Mouse (Mus musculus) spleen, adult 18-20 months (tissue): ENCODE measurements at regions not wholly inside any gene's neighbourhood (a gene's known extent, or its start where the extent isn't known, plus 50 kb on each side); places are given as distances from the start of the nearest gene placed in this dataset.
A peak's percentile ranks its signal among the peaks of the same experiment; 100 is the strongest.

ENCODE experiments used
- DNase-seq, 2 experiments: peaks; one replicate each; pipeline ENCODE4 v3.0.0; 2022; ENCODE audit warnings: mixed read lengths in 2 of 2

DNA sequence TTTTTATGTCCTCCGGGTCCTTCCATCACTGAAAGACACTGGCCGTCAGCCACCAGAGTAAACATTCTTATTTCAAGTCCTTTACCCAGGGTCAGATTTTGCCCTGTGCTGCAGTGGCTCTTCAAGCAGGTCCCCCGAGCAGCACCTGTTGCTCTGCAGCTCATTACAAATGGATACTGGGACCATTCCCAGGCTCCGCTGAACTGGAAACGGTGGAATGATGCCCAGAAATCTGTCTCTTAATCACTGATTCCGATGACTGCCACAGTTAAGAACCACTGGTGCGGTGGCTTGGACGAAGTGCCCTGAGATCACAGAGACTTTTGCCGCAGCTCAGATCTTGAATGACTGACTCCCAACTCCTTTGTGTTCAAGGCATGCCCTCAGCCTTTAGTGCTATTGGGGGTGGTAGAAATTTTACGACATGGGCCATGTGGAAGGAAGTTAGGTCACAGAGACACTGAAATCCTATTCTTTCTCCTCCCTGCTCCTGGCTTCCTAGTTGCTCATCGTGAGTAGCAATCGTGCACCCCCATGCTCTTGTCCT, 179.6 kb upstream of the Prickle1 start:
- DNase-seq, result no peak

DNA sequence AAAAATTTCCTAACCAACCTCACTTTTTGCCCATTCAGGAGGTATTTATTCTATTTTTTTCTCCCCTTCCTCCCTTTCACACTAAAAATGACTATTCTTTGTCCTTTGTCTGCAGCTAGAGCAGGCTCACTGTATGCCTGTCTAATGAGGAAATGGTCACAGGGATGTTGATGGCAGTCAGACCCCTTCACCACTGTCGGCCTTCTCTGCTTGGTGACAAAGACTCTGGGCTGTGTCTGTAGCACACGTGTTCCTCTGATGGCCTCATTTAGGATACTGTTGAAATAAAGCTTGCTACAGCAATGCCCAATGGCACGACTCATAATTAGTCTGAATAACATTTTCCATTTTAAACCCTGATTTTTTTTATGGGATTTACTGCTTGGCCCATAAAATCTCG, 178.6 kb upstream of the Prickle1 start:
- DNase-seq, result no peak

DNA sequence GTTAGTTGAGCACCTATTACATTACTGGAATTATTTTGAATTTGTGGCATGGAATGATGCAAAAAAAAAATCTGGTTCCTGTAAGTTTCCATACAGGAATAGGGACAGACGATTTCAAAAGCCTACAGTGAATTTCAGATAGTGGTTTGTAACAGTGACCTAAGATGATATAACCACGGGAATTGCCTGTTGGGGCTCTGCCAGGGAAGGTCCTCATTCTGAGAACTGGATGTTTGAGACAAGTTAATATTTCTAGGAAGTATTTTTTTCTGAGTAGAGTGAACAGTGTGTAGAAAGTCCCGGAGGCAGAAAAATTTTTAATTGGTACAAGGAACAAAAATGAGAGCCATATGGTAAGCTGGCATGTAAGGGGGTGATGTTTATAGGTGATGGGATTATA, 171.3 kb upstream of the Prickle1 start:
- DNase-seq, result no peak

DNA sequence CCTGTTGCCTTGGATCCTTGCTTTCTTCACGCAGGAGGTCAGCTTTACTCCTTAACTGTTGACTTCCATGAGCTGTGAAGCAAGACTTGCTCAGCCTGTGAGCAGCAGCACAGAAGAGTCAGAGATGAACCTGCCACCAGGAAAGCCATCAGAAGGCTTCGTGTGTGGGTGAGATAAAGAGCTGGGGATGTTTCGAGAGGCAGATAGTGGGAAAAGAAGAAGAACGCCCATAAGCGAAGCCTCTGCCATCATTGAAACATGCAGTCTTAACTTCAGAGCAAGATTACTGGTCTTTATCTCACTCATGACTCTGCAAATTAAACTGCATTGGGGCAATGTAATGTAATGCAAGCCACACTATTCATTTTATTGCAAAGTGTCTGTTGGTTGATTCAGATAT, 167.4 kb upstream of the Prickle1 start:
- no peak for DNase-seq

DNA sequence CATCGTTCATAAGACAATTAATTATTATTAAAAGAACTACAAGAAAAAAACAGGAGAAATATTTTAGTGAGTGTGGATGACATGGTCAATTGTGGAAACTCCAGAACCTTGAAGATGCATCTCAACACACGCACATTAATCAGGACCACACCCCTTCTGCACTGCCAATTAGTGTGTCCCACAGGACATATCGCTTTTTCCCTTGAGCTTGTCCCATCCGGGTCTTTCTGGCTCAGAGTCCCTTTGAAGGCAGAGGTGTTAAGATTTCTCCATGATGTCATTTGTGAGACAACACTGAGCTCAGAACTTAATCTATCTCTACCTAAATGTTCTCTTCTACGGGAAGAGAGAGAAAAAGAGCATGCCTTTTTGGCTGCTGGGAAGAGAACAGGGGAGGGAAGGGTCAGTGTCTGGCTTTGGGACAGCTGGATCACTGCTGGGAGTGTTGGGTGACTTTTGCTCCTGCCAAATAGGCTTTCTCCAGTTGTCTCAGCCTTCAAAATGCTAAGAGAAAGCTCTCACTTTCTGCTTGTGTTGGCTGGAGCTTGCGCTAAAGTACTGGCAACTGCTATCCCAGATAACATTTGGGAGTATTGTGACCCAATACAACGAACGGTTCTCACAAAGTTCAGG, 162.6 kb upstream of the Prickle1 start:
- no peak for DNase-seq

DNA sequence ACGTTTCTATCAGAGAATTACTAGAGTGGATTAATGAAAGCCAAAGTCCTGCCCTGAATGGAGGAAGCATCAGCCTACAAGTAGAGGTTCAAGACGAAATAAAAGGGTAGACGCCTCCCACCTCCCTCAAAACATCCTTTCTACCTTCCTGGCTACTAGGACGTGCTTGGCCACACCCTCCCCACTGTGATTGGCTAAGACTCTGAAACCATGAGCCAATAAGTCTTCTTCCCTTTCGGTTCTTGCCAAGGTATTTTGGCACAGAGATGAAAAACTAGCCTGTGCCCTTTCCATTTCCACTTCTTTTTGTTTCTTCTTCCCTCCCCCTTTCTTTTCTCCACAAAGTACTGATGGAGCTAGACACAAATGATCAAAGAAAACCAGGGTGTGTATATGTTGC, 160.3 kb upstream of the Prickle1 start:
- DNase-seq, result no peak

DNA sequence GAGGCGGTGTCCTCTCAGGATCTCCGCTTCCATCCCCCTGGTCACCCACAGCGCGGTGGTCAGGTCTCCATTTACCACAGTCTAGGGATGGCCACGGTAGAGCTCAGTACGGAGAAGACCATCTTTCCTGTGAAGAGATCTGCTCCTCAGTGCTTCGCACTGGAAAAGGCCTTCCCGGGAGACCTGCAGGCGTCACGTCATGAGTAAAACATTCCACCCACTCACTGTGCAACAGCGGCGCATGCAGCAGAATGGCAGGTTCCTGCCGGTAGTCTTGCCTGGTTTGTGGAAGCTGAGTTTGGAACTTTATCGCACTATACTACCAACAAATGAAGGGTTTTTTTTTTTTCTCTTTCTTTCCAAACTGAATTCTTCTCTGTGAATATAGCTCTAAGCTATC, 156.1 kb upstream of the Prickle1 start:
- no peak for DNase-seq

DNA sequence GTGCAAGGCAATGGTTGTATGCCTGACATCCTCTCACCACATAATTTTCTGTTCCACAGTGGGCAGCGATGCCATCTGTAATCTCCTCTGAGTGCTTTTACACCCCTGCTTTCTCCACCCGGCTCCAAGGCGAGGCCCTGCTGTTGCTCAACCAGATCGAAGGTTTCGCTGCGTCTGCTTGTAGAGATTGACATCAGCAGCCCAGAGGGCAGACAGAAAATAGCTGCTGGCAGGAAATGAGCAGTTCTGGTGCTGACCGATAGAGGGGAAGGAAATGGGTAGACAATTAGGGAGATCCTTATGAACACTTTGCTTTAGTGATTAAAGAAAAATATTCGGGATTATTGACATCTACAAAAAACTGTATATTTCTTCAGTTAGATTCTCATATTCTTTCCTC, 155.3 kb upstream of the Prickle1 start:
- no peak for DNase-seq

DNA sequence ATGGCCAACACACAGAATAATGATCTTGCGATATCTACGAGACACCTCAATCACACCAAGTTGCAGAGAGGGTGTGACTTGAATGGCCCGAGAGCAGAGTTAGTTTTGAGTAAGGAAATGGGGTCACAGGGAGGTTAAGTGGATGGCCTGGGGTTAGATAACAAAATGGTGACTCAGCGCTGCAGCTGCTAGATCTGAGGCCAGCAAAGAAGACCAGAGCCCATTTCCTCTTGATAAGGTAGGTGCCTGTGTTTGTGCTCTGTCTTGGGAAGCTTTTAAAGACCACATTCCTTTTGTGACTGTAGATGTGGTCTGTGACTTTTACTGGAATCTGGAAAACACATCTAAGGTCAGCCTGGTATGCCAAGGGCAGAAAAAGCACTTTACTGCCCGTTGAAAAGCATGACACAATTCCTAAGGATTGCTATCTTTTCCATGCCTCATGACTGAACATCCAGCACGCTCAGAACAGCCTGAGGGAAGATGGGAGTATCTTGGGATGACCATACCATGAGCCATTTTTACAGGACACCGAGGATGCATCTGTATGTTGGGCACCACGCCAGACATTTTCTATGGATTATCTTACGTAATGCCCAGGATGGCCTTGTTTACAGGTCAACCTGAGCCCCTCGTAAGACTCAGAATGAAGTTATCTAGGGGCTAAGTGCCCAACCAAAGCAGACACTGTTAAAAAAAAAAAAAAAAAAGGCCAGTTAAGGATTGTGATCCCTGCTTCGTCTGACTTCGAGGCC, 148.7 kb upstream of the Prickle1 start:
- no peak for DNase-seq

DNA sequence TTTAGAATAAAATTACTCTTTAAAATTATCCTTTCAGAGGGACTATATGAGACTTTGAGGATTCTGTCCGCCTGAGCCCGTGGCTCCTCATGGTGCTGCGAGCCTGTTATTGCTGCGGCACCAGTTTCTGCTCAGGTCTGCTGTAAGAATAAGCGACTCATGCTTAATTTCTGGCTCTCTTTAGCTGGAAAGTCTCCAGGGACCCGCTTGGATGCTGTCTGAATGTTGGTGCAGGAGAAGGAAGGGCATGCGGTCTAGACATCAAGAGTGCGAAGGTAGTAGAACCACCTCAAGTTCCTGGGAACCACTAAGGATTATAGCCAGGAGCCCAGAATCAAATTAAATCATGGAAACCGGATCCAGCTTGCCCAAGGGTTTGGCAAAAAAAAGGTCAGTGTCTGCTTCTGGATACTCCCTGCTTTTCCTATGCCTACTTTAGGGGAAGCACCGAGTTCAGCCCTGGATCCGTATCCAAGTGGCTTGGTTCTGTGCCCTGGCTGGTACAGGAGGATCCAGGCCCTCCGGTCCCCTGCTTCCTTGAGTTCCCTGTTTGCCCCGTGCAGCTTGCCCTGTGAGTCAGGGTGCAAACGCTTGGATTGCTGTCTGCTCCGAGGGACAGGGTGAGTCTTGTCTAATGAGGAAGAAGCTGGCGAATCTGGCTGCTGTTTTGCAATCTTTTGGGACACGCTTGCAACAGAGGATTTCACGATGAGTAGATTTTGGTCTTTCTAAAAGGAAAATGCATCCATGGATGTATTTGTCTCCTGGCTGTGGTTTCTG, 138.2 kb upstream of the Prickle1 start:
- no peak for DNase-seq

DNA sequence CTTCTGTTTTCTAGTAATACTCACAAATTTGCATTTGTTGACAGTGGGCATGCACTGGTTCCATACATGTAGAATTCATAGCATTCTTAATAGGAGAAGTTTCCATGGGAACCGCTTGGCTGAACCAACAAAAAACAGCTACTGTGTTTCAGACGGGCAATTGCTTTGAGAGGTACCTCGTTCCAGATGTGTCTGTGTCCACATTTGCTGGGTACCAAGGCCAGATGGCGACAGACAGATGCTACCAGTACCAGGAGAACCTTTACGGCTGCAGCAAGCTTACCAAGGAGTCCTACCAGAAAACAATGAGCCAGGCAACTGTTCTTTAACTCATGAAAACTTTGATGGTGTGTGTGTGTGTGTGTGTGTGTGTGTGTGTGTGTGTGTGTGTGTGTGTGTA, 137.1 kb upstream of the Prickle1 start:
- DNase-seq, result no peak

DNA sequence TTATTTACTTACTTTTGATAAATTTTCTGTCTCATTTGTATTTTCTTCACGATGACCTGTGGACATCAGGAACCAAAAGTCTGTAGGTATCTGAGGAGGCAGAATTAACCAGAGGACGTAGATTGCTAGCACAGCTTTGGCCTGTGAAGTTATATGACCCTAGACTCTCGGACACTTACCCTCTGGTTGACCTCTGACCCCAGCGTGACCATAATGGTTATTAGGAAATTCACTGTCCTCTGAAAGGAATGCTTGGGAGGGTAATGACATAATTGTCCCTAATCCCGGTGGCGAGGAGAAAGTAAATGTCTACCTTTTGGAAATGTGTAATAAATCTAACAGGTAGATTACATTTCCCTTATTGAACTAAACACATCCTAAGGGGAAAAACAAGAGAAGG, 135.5 kb upstream of the Prickle1 start:
- DNase-seq, result no peak

DNA sequence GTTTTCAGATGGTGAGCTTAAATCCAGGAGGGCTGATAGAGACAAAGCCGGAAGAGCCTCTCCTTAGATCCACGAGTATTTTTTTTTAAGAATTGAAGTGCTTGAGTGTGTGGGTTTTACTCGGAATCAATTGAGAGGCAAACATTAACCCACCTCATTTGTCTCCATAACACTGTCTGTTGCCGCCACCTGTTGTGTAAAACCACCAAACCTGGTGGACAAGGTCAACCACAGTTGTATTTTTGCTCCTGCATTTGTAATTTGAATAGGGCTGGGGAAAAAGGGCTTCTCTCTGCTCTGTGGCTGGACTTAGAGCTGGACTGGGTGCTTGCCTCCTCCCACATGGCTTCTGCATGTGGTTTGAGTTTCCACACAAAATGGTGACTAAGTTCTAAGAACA, 119.8 kb upstream of the Prickle1 start:
- DNase-seq, result no peak

DNA sequence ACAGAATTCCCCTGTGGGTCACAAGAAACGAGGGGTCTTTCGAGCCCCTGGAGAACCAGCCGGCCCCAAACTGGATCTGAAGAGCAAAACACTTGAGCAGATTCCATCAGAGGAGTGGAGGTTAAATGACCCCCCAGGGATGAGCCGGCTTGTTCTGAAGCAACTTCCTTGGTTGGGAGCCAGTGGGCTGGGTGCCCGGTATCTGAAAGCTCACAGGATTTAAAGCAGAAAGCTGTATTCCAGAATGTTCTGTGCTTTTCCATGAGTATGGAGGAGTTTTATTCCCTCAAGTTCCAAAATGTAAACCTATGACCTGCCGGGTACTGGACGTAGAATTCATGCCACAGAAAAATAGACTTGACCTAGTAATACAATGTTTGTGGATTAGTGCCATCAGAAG, 117.7 kb upstream of the Prickle1 start:
- DNase-seq, result peak; percentile 11 to 16

DNA sequence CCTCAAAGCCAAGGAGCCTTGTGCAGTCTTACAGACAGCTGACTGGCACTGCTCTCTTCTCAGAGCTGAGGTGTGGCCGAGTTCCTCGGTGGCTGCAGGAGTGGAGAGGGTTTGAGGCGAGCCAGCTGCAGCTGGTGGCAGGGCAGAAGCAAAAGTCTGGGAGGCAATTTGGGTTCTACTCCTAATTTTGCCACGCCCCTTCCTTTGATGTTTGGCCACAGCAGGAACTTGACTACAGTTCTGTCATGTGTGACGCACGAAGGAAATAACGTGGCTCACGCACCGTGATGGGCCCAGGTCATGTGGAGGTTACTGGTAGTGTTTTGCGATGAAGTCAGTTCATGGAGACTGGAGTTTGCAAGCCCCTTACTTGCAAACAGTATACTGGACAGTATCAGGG, 116.9 kb upstream of the Prickle1 start:
- DNase-seq, result no peak

DNA sequence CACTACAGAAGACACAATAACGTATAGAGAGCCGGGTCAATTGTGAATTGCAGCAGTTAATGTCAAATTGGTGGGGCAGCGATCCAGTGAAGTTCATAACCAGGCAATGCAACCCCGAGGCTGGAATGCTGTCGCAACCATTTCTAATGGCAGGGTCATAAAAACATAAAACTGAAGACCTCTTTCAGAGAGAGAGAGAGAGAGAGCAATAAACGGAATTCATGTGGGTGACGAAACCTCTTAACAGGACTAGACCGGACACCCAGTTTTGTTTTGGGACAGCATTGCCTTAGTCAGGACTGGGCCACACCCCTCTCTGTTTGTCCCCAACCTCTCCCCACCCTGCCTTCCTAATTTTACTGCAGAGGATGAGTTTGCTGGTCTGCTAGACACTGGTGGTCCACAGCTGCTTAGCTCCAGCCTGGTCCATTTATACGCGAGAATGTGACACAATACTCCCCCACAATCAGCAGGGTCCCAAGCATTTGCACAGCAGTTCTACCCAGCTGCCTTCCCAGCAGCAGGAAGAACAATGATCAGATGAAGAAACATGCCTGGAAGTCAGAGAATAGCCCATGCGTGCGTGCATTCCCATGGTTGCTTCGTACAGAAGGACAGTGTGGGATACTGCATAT, 115.6 kb upstream of the Prickle1 start:
- DNase-seq, result no peak

DNA sequence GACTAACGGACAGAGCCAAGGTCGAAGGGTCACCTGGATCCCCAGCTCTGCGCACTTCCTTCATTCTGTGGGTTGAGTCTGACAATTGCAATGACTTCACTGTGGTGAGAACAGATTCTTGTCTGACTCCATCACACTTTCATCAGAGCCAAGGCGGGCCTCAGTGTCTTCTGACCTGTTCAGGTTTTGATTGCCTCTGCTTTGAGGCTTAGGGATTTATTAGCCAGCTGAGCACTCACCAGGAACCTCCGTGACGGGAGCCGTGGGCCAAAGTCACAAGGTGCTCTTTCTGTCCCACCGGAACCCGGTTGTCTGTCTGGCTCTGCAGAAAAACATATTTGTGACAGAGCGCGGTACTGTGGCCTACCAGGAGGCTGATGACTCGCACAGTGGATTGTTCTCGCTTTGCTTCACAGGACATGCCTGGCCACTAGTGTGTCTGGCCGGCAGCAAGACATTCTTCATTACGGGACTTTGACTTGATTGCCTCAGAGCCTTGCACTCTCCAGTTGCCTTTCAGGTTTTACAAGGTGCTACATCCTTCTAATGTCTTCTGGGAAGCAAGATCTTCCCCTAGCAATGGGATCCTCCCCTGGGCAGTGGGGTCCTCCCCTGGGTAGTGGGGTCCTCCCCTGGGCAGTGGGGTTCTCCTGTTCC, 114.9 kb upstream of the Prickle1 start:
- DNase-seq, result no peak

DNA sequence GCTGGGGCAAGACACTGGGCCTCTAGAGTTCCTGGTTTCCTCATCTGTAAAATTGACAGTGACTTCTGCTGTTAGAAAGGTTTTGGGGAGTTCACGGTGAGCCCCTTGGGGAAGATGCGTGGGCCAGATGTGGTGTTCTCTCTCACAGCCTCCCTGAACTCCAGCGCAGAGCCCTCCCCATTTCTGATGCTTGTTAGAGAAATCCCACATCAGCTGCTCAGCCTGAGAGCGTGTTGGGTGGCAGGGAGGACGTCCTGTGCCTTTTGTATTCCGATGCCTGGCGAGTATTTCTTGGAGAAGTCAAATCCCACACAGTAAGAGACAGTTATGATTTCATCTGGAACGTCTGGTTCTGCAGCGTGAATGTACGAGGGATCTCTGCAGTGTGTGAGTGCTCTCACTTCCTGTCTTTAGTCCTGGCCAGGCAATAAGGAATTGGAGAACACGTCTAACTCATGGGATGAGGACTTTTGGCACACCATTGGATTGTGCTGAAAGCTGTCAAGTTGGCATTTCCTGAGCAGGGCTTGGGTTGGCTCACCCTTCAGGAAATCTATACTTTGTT, 110.8 kb upstream of the Prickle1 start:
- DNase-seq, result no peak

DNA sequence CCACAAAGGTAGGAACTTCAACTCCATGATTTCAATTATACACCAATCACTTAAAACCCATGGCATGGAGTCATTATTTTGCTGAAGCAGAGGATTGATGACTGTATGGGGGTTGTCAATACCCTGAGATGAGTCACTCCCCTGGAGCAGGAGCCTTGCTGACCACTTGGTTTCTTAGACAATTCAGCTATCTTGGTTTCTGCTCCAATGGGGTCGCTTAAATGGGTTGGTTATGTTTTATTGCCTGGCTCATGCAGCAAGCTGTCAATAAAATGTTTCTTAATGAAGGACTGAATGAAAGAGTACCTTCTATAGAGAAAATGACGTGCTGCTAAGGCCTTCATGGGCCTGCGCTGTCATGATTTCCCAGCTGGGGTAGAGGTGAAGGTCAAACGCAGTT, 110.0 kb upstream of the Prickle1 start:
- no peak for DNase-seq

DNA sequence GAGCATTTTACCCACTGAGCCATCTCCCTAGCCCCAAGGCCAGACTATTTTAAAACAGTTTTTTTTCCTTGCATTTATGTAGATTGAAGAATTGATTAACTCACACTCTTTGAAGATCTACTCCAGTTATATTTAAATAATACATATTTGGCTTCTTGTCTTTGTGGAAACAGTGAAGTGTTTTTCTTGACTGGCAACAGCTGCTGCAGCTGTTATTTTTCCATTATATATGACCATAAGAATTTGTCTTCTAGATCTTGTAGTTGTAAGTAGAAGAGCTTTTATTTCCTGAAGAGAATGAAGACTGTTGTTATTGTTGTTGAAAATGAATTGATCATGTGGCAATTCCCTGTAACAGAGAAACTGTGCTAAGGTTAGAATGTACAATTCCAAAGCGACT, 109.4 kb upstream of the Prickle1 start:
- no peak for DNase-seq

DNA sequence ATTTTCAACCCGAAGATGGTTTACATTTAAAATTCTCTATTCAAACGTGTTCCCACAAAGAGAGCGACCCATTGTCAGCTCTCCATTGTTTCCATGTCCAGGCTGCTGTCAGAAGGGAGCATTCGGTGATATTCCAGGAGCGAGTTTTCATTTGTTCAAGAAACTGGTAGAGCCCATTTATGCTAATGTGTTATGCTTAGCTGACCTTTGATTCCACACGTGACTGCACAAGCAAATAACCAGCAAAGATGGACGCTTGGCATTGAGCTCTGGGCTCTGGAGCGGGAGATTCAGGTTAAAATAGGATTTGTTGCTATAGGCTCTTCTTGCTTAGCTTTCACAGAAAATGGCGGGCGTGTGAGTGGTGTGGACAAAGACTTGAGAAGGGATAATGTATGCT, 105.3 kb upstream of the Prickle1 start:
- DNase-seq, result no peak

DNA sequence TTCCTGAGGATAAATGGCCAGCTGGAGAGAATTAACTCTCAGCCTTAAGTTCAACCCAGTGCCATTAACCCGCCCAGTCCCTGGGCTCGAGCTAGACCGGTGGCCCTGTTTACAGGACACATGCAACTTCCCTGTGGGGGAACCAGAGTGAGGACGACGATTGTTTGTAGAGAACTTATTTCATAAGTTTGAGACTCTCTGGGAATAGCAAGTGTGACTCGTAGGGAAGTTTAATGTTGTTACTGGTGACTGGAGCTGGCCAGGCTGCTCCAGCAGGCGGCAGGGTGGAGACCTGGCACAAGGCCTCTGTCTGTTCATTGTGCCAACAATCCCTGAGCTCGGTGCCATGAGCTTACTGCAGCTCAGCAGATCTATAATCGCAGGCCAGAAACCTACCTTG, 104.3 kb upstream of the Prickle1 start:
- no peak for DNase-seq
